Mouse (Mus musculus): Measurements from ENCODE around the gene Jaml.

GRCm38 (mm10) chr9:45048511-45048910 lies 30.5 kb upstream of the Jaml start:
- TF ChIP-seq POLR2A (IDR thresholded peaks at IDR 0.05; ENCODE audit: borderline replicate concordance, low read depth, low read length) (no peak), CTCF (IDR thresholded peaks at IDR 0.05; ENCODE audit: low read depth, low read length) (no peak)
